Comparison of ENCODE assay signal across 12 mouse cellular contexts in the genomic region with DNA sequence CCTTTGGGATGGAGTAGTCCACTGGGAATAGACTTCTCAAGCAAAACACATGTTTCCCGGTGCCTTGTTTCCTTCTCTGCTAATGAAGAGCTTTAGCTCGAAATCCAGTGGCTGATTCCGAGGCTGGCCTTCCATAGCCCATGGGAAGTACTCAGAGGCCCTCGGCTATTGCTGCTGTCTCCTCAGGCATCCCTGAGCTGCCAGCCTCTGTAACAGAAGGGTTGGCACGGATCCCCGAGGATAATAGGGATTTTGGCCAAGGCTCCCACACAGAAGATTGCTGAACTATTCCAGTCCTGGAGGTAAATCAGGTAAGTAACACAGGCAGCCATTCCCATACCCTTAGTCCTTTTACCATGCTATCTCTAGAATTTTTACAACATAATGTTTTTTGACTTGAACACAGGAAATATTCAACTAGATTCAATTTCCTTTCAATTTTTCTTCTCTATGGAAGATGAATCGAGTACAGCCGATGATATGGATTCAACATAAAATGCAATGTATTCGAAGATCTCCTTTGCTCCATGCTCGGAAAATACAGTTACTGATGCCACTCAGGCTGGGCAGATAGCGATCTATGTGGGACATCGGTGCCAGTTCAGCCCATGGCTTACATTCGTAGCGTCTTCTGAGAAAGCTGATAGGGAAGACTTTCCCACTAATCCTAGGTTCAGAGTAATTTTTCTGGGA.
A peak's percentile ranks its signal among the peaks of the same experiment; 100 is the strongest.
DNase-seq lines count a peak whose midpoint lies in the region; ATAC-seq and TF ChIP-seq lines count a peak whose summit lies in the region.
"Had no signal": no experiment of that assay in that cellular context is flagged by ENCODE, and none has a peak within 500 bp of the region (broad histone marks: within the 10 kb centered on the region; RNA-seq: fewer than 3 reads in every experiment).

No protein-coding gene starts in this region.

- no peak for TF ChIP-seq CTCF in hindbrain, postnatal 0 days (IDR thresholded peaks at IDR 0.05; ENCODE audit: low read depth)

- H3K9ac ChIP-seq in hindbrain, postnatal 0 days (replicated peaks; ENCODE audit: low read length), result no peak overlapping the region
- no peak overlapping the region for H3K9ac ChIP-seq in hindbrain, embryonic 11.5 days (ENCODE audit: low read depth, low read length)
- H3K9ac ChIP-seq: heart, embryonic 12.5 days; hindbrain, embryonic 15.5 days; limb, embryonic 12.5 days; stomach, embryonic 15.5 days had no signal

- no peaks in the 10 kb centered on the region for H3K27me3 ChIP-seq in hindbrain, postnatal 0 days (ENCODE audit: insufficient read depth, low read length)
- no peaks in the 10 kb centered on the region for H3K27me3 ChIP-seq in hindbrain, embryonic 11.5 days (ENCODE audit: control insufficient read depth, insufficient read depth, low read length)
- H3K27me3 ChIP-seq: heart, embryonic 12.5 days; hindbrain, embryonic 15.5 days; limb, embryonic 12.5 days; stomach, embryonic 15.5 days had no signal

- DNase-seq in hindbrain, postnatal 0 days (ENCODE audit: low spot score), result peak; percentile 45
- no peak for DNase-seq in hindbrain, embryonic 11.5 days (ENCODE audit: low spot score)
- peak; percentile 38 for DNase-seq in adrenal gland, postnatal 10 days
- DNase-seq in cerebellum, adult 18-20 months, result peak; percentile 78 to 79
- no peak for DNase-seq in embryo, embryonic 10 days (ENCODE audit: low spot score)
- DNase-seq in left cerebral cortex, adult 11 months (ENCODE audit: low spot score), result no peak
- DNase-seq: kidney, postnatal 10 days had no signal

- WGBS in hindbrain, postnatal 0 days, result 62% methylated on average over 14 of the region's 14 CpGs
- WGBS in hindbrain, embryonic 11.5 days, result 83% methylated on average over 14 of the region's 14 CpGs

- peak; percentile 56 for ATAC-seq in hindbrain, postnatal 0 days
- no peak for ATAC-seq in hindbrain, embryonic 11.5 days (ENCODE audit: low FRiP score)
- peak; percentile 31; the same call in 1 of the 2 replicates for ATAC-seq in megakaryocyte progenitor cell, adult 5-6 weeks (replicated peaks; ENCODE audit: poor library complexity)

- no peak overlapping the region for H3K4me2 ChIP-seq in hindbrain, postnatal 0 days (ENCODE audit: low read depth, low read length)
- no peak overlapping the region for H3K4me2 ChIP-seq in hindbrain, embryonic 11.5 days (replicated peaks; ENCODE audit: low read depth, low read length)
- H3K4me2 ChIP-seq: heart, embryonic 12.5 days; hindbrain, embryonic 15.5 days; limb, embryonic 12.5 days; stomach, embryonic 15.5 days had no signal

- H3K9me3 ChIP-seq in hindbrain, postnatal 0 days (ENCODE audit: low read length), result no peaks in the 10 kb centered on the region
- no peaks in the 10 kb centered on the region for H3K9me3 ChIP-seq in hindbrain, embryonic 11.5 days (ENCODE audit: control insufficient read depth, low read length)
- H3K9me3 ChIP-seq: heart, embryonic 12.5 days; hindbrain, embryonic 15.5 days; limb, embryonic 12.5 days; stomach, embryonic 15.5 days had no signal

- H3K4me1 ChIP-seq in hindbrain, postnatal 0 days (ENCODE audit: insufficient read depth, low read length), result no peaks in the 10 kb centered on the region
- H3K4me1 ChIP-seq in hindbrain, embryonic 11.5 days (replicated peaks; ENCODE audit: control insufficient read depth, insufficient read depth, low read length), result no peaks in the 10 kb centered on the region
- H3K4me1 ChIP-seq: heart, embryonic 12.5 days; hindbrain, embryonic 15.5 days; limb, embryonic 12.5 days; stomach, embryonic 15.5 days had no signal

- H3K4me3 ChIP-seq in hindbrain, postnatal 0 days (ENCODE audit: low read length), result no peak overlapping the region
- no peak overlapping the region for H3K4me3 ChIP-seq in hindbrain, embryonic 11.5 days (ENCODE audit: low read depth, low read length)
- H3K4me3 ChIP-seq: heart, embryonic 12.5 days; hindbrain, embryonic 15.5 days; limb, embryonic 12.5 days; stomach, embryonic 15.5 days had no signal

- no peaks in the 10 kb centered on the region for H3K36me3 ChIP-seq in hindbrain, postnatal 0 days (ENCODE audit: insufficient read depth, low read length)
- no peaks in the 10 kb centered on the region for H3K36me3 ChIP-seq in hindbrain, embryonic 11.5 days (ENCODE audit: control insufficient read depth, insufficient read depth, low read length)
- H3K36me3 ChIP-seq: heart, embryonic 12.5 days; hindbrain, embryonic 15.5 days; limb, embryonic 12.5 days; stomach, embryonic 15.5 days had no signal

- no peak overlapping the region for H3K27ac ChIP-seq in hindbrain, postnatal 0 days
- H3K27ac ChIP-seq in hindbrain, embryonic 11.5 days (ENCODE audit: low read depth, low read length), result no peak overlapping the region
- H3K27ac ChIP-seq: hindbrain, embryonic 15.5 days; limb, embryonic 12.5 days; stomach, embryonic 15.5 days had no signal

Comparison
In these comparisons a context has a peak if more than half of its experiments do, and no peak if none do; other contexts are left out.
1. DNase-seq: peak in hindbrain, postnatal 0 days (single experiment), adrenal gland, postnatal 10 days (single experiment) and cerebellum, adult 18-20 months (2 of 2); none in hindbrain, embryonic 11.5 days (single experiment), embryo, embryonic 10 days (single experiment) and left cerebral cortex, adult 11 months (single experiment).